ENCODE assay signal across 8 mouse cellular contexts in the genomic region with DNA sequence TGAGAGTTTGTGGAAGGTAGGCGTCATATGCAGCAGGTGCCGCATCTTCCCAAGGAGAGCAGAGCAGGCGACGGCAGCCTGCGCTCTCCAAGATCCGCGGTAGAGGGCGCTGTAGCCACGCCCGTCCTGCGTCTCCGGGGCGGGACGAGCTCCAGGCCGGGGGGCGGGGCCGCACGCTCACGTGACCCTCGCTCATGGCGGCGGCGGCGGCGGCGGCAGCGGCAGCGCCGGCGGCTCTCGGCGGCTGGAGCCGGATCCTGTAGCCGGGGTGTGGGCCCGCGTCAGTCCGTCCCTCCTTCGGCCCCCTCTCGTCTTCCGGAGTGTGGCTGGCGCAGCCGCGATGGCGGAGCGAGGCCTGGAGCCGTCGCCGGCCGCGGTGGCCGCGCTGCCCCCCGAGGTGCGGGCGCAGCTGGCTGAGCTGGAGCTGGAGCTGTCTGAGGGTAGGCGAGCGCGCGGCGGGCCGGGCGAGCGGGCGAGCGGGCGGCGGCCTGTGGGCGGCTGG. TPM values are rescaled to one million over a fixed set of nuclear protein-coding genes. Genes with fewer than 3 reads are reported as not detected.
DNase-seq lines count a peak whose midpoint lies in the region; ATAC-seq and TF ChIP-seq lines count a peak whose summit lies in the region.

Dip2b (plus strand) TSS at position 195 of the 502 bp plus-strand sequence.

- H3K4me1 ChIP-seq in erythroblast, embryonic 14.5 days (ENCODE audit: control insufficient read depth), result peaks cover 31% of the 10 kb centered on the region
- peaks cover 26% of the 10 kb centered on the region for H3K4me1 ChIP-seq in heart, embryonic 12.5 days (replicated peaks)
- peaks cover 26% of the 10 kb centered on the region for H3K4me1 ChIP-seq in kidney, embryonic 16.5 days (ENCODE audit: insufficient read depth, low read length)
- H3K4me1 ChIP-seq in liver, adult 2 months (ENCODE audit: control insufficient read depth, insufficient read depth, low read length), result peaks cover 5% of the 10 kb centered on the region

- peaks cover 14% of the 10 kb centered on the region for H3K79me2 ChIP-seq in liver, adult 2 months (ENCODE audit: control insufficient read depth, insufficient read depth, low read length)

- TF ChIP-seq CTCF in liver, adult 2 months (IDR thresholded peaks at IDR 0.05; ENCODE audit: low read depth, low read length), result peak; percentile 96

- H3K4me3 ChIP-seq in erythroblast, embryonic 14.5 days (replicated peaks), result peak within 1 kb of the TSS; percentile 67
- peak within 1 kb of the TSS; percentile 94 for H3K4me3 ChIP-seq in heart, embryonic 12.5 days
- peak within 1 kb of the TSS; percentile 70 for H3K4me3 ChIP-seq in kidney, embryonic 16.5 days (ENCODE audit: low read length)
- H3K4me3 ChIP-seq in liver, adult 2 months (ENCODE audit: insufficient read depth, low read depth, low read length), result peak within 1 kb of the TSS; percentile 94

- peak within 1 kb of the TSS; percentile 97 for H3K27ac ChIP-seq in heart, embryonic 12.5 days (ENCODE audit: poor library complexity, severe bottlenecking)
- peak within 1 kb of the TSS; percentile 94 for H3K27ac ChIP-seq in kidney, embryonic 16.5 days (ENCODE audit: low read length)
- peak within 1 kb of the TSS; percentile 82 for H3K27ac ChIP-seq in liver, adult 2 months (replicated peaks; ENCODE audit: insufficient read depth, low read depth, low read length)

- DNase-seq in CD4-positive, CD25-positive, alpha-beta regulatory T cell, adult 2 months (ENCODE audit: low read depth, low spot score), result peak; percentile 99
- peak; percentile 75 for DNase-seq in brain, embryonic 18.5 days (ENCODE audit: low read depth, low spot score)
- peak; percentile 49 for DNase-seq in liver, adult 2 months (ENCODE audit: extremely low read depth, low read depth, low spot score)
- peak; percentile 91 to 92 for DNase-seq in spleen, postnatal 36 days (ENCODE audit: low spot score in 2 of 2)

- under 1% methylated on average over 63 of the region's 68 CpGs for WGBS in heart, embryonic 12.5 days
- 0% methylated on average over 34 of the region's 68 CpGs for WGBS in kidney, embryonic 16.5 days
- under 1% methylated on average over 58 of the region's 68 CpGs for WGBS in liver, adult 2 months

- H3K9ac ChIP-seq in heart, embryonic 12.5 days, result peak within 1 kb of the TSS; percentile 98
- H3K9ac ChIP-seq in kidney, embryonic 16.5 days (replicated peaks; ENCODE audit: low read length), result peak within 1 kb of the TSS; percentile 95
- peak within 1 kb of the TSS; percentile 98 for H3K9ac ChIP-seq in liver, adult 2 months (ENCODE audit: low read depth, low read length)

- TF ChIP-seq POLR2A in liver, adult 2 months (IDR thresholded peaks at IDR 0.05; ENCODE audit: extremely low read depth, insufficient read depth, low read length), result 0 out of 2 replicates have a peak, but pooled peaks have one; percentile 33

- peak within 1 kb of the TSS; percentile 79 for H3K4me2 ChIP-seq in heart, embryonic 12.5 days
- peak within 1 kb of the TSS; percentile 55 for H3K4me2 ChIP-seq in kidney, embryonic 16.5 days (replicated peaks; ENCODE audit: low read depth, low read length)

- no peaks in the 10 kb centered on the region for H3K36me3 ChIP-seq in erythroblast, embryonic 14.5 days (ENCODE audit: control insufficient read depth)
- no peaks in the 10 kb centered on the region for H3K36me3 ChIP-seq in heart, embryonic 12.5 days
- no peaks in the 10 kb centered on the region for H3K36me3 ChIP-seq in kidney, embryonic 16.5 days (ENCODE audit: insufficient read depth, low read length)
- H3K36me3 ChIP-seq in liver, adult 2 months (ENCODE audit: control insufficient read depth, insufficient read depth, low read length), result no peaks in the 10 kb centered on the region

- peaks cover 55% of the 10 kb centered on the region for H3K27me3 ChIP-seq in erythroblast, embryonic 14.5 days (ENCODE audit: control insufficient read depth)
- H3K27me3 ChIP-seq in heart, embryonic 12.5 days (replicated peaks), result no peaks in the 10 kb centered on the region
- no peaks in the 10 kb centered on the region for H3K27me3 ChIP-seq in kidney, embryonic 16.5 days (ENCODE audit: insufficient read depth, low read length)
- no peaks in the 10 kb centered on the region for H3K27me3 ChIP-seq in liver, adult 2 months (ENCODE audit: control insufficient read depth, insufficient read depth, low read length)

- H3K9me3 ChIP-seq in erythroblast, embryonic 14.5 days (ENCODE audit: control insufficient read depth, low read length), result no peaks in the 10 kb centered on the region
- H3K9me3 ChIP-seq in heart, embryonic 12.5 days (replicated peaks), result no peaks in the 10 kb centered on the region
- no peaks in the 10 kb centered on the region for H3K9me3 ChIP-seq in kidney, embryonic 16.5 days (ENCODE audit: low read length)

- peak; percentile 94 for ATAC-seq in heart, embryonic 12.5 days (ENCODE audit: insufficient number of reproducible peaks, low FRiP score)
- ATAC-seq in kidney, embryonic 16.5 days (ENCODE audit: low FRiP score, low TSS enrichment), result peak; percentile 92
- ATAC-seq in monocyte, adult 5-6 weeks (replicated peaks; ENCODE audit: insufficient number of reproducible peaks, low FRiP score, low TSS enrichment, poor library complexity, severe bottlenecking), result peak; percentile 76

RNA-seq across cellular contexts. Expression of gene Dip2b, which starts in this region (rescaled TPM):
- 0.03 and 0.04 TPM in 2 replicates for polyA plus RNA-seq in erythroblast, embryonic 14.5 days (2012)
- 16.3 and 18.6 TPM in 2 replicates for polyA plus RNA-seq in heart, embryonic 12.5 days (2016; fragmentation: Nextera tagmentation; extraction: Ambion mirVana)
- 8.8 and 11.0 TPM in 2 replicates for polyA plus RNA-seq in kidney, embryonic 16.5 days (2015; fragmentation: Nextera tagmentation; extraction: Ambion mirVana)
- 3.1 and 5.3 TPM in 2 replicates for total RNA-seq in liver, adult 2 months (2014; rRNA removed)
- polyA plus RNA-seq in liver, adult 2 months (2012; rRNA removed), result 2.0 TPM in 2 replicates
- total RNA-seq in monocyte, adult 5-6 weeks (2017), result 11.9 to 22.4 TPM (median 12.8 TPM) in 3 replicates

Comparison
In these comparisons a context has a peak if more than half of its experiments do, and no peak if none do; other contexts are left out.
1. Peak in every context shown above with its lines: DNase-seq, ATAC-seq, H3K4me3 ChIP-seq and H3K27ac ChIP-seq.
2. DNase-seq: peak in every context shown above with its lines; median percentile 99 in CD4-positive, CD25-positive, alpha-beta regulatory T cell, adult 2 months; 92 in spleen, postnatal 36 days; 75 in brain, embryonic 18.5 days; 49 in liver, adult 2 months.